8 mouse cellular contexts compared by ENCODE assay signal in the genomic region with DNA sequence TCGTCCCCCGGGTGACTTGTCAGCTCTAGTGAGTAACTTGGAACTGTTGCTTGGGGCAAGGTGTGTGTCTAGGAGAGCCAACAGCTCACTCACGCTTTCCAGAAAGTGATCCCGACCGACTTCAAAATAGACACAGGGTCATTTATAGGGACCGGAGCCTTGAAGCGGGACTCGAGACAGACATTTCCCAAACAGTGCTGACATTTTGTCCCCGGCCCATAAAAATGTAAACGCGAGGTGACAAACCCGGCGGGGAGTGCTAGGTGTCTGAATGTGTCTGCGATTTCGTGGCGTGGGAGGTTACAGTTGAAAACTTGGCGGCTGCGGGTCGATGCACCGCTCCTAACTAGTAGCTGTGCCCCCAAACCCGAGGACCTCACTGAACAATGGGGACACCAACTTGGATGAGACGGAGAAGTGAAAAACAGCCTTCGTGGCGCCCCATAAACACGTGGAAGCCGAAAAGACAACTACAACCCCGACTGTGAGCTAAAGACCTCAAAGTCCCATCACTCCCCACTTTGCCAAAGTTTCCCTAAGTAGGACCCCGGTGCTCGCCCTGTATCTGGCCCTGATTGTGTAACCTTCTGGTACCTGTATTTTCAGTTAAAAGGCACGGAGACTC. TPM values are rescaled to one million over a fixed set of nuclear protein-coding genes. Genes with fewer than 3 reads are reported as not detected.
DNase-seq lines count a peak whose midpoint lies in the region; ATAC-seq and TF ChIP-seq lines count a peak whose summit lies in the region.

No protein-coding gene starts in this region.

- peak overlapping the region; percentile 92 for H3K4me2 ChIP-seq in intestine, embryonic 15.5 days (replicated peaks)

- no peaks in the 10 kb centered on the region for H3K9me3 ChIP-seq in intestine, embryonic 15.5 days
- H3K9me3 ChIP-seq in midbrain, embryonic 10.5 days (replicated peaks) = no peaks in the 10 kb centered on the region

- H3K4me1 ChIP-seq in embryonic fibroblast, embryonic 13.5 days (ENCODE audit: control insufficient read depth, insufficient read depth, low read length) = peaks cover 11% of the 10 kb centered on the region; the same call in 1 of the 2 replicates
- H3K4me1 ChIP-seq in intestine, embryonic 15.5 days (replicated peaks) = peaks cover 11% of the 10 kb centered on the region; the same call in 1 of the 2 replicates
- H3K4me1 ChIP-seq in midbrain, embryonic 10.5 days = peaks cover 42% of the 10 kb centered on the region

- peak overlapping the region; percentile 24; the same call in 1 of the 2 replicates for H3K27ac ChIP-seq in embryonic fibroblast, embryonic 13.5 days (ENCODE audit: insufficient read depth, low read length)
- no peak overlapping the region for H3K27ac ChIP-seq in intestine, embryonic 15.5 days
- H3K27ac ChIP-seq in midbrain, embryonic 10.5 days (replicated peaks) = peak overlapping the region; percentile 82; the same call in 1 of the 2 replicates

- H3K9ac ChIP-seq in intestine, embryonic 15.5 days = no peak overlapping the region

- ATAC-seq in intestine, embryonic 15.5 days = no peak

- TF ChIP-seq CTCF in embryonic fibroblast, embryonic 13.5 days (IDR thresholded peaks at IDR 0.05; ENCODE audit: borderline replicate concordance, insufficient read depth, low read length) = no peak

- H3K27me3 ChIP-seq in intestine, embryonic 15.5 days (replicated peaks) = peaks cover 5% of the 10 kb centered on the region
- peaks cover 58% of the 10 kb centered on the region for H3K27me3 ChIP-seq in midbrain, embryonic 10.5 days (ENCODE audit: low read depth, poor library complexity, severe bottlenecking)

- H3K36me3 ChIP-seq in intestine, embryonic 15.5 days = no peaks in the 10 kb centered on the region
- H3K36me3 ChIP-seq in midbrain, embryonic 10.5 days = no peaks in the 10 kb centered on the region

- under 1% methylated on average over 30 of the region's 30 CpGs for WGBS in intestine, embryonic 15.5 days
- under 1% methylated on average over 30 of the region's 30 CpGs for WGBS in midbrain, embryonic 10.5 days

- no peak for TF ChIP-seq POLR2A in embryonic fibroblast, embryonic 13.5 days (IDR thresholded peaks at IDR 0.05; ENCODE audit: low read depth, low read length)

- peak overlapping the region; percentile 87 for H3K4me3 ChIP-seq in embryonic fibroblast, embryonic 13.5 days (ENCODE audit: insufficient read depth, low read length)
- peak overlapping the region; percentile 51 for H3K4me3 ChIP-seq in intestine, embryonic 15.5 days (replicated peaks)
- peak overlapping the region; percentile 78 for H3K4me3 ChIP-seq in midbrain, embryonic 10.5 days

- DNase-seq in lung, adult 18-20 months = peak; percentile 10 to 11
- DNase-seq in lung, postnatal 36 days = no peak
- DNase-seq in midbrain, embryonic 10.5 days (ENCODE audit: low spot score) = peak; percentile 28
- DNase-seq in thymus, postnatal 36 days = peak; percentile 27
- no peak for DNase-seq in cerebellum, postnatal 25 days
- no peak for DNase-seq in cerebellum, adult 11-12 months

RNA-seq across cellular contexts. Expression of a gene that starts 1.1 kb away (rescaled TPM):
- 26.0 and 31.6 TPM in 2 replicates for polyA plus RNA-seq in embryonic fibroblast, embryonic 13.5 days (2011; ENCODE audit: insufficient read length, low read depth, missing spikeins)
- polyA plus RNA-seq in intestine, embryonic 15.5 days (2015; fragmentation: Nextera tagmentation; extraction: Ambion mirVana) = 1.3 and 1.5 TPM in 2 replicates
- polyA plus RNA-seq in midbrain, embryonic 10.5 days (2016; fragmentation: Nextera tagmentation; extraction: Ambion mirVana) = 4.1 and 4.3 TPM in 2 replicates

Comparison
In these comparisons a context has a peak if more than half of its experiments do, and no peak if none do; other contexts are left out.
1. DNase-seq: peak in lung, adult 18-20 months (2 of 2), midbrain, embryonic 10.5 days (single experiment) and thymus, postnatal 36 days (2 of 2); none in lung, postnatal 36 days (single experiment), cerebellum, postnatal 25 days (0 of 2) and cerebellum, adult 11-12 months (single experiment).
2. Peak in every context shown above with its lines, with median percentiles within 50 percentile points of each other: H3K4me3 ChIP-seq.